Mouse (Mus musculus): ENCODE results near the gene Mb.

GRCm38 (mm10) chr15:76973272-76973854, 77.1 kb downstream of the Mb start:
- TF ChIP-seq EP300 (IDR thresholded peaks at IDR 0.05) = no peak
- no peak for TF ChIP-seq CTCF (IDR thresholded peaks at IDR 0.05)

All from lung, postnatal 0 days (tissue).